ENCODE assay signal across 22 mouse cellular contexts in genomic region chr14:28160852-28161251, GRCm38 (mm10).
DNase-seq lines count a peak whose midpoint lies in the region; ATAC-seq lines count a peak whose summit lies in the region.
"Had no signal": no experiment of that assay in that cellular context is flagged by ENCODE, and none has a peak within 500 bp of the region (broad histone marks: within the 10 kb centered on the region; RNA-seq: fewer than 3 reads in every experiment).

No protein-coding gene starts in this region.

- DNase-seq in frontal cortex, postnatal 14 days (ENCODE audit: low spot score in 2 of 2): no peak
- DNase-seq in left cerebral cortex, adult 11 months (ENCODE audit: low spot score): peak; percentile 18
- no peak for DNase-seq in left cerebral cortex, postnatal 10 days (ENCODE audit: extremely low spot score in 1 of 2, low spot score in 2 of 2)
- DNase-seq in brain, adult 2 months (ENCODE audit: low read depth, low spot score): peak; percentile 53
- DNase-seq in spleen, adult 18-20 months: no peak
- DNase-seq: adrenal gland, adult 8-10 months; adrenal gland, postnatal 14 days; adrenal gland, postnatal 36 days; B cell, adult 2 months; cerebellum, adult 11 months; cerebellum, adult 18-20 months; cerebellum, adult 8-10 months; cerebellum, adult 9-11 months; cerebellum, postnatal 14 days; cerebellum, postnatal 36 days; embryo, embryonic 11 days had no signal

- intact Hi-C loops in left cerebral cortex, postnatal 10 days (cut with DNase I): no loop called here

- ATAC-seq in frontal cortex, adult (ENCODE audit: low TSS enrichment): peak; percentile 64
- ATAC-seq: activated CD4-positive, CD25-positive, alpha-beta regulatory T cell, adult 4 months; CD4-positive, CD25-positive, alpha-beta regulatory T cell, adult 4 months; forebrain, embryonic 14.5 days; forebrain, embryonic 16.5 days; Patski had no signal

Comparison
In these comparisons a context has a peak if more than half of its experiments do, and no peak if none do; other contexts are left out.
1. DNase-seq: peak in left cerebral cortex, adult 11 months (single experiment) and brain, adult 2 months (single experiment); none in frontal cortex, postnatal 14 days (0 of 2), left cerebral cortex, postnatal 10 days (0 of 2) and spleen, adult 18-20 months (0 of 2).